Mouse (Mus musculus): ENCODE data around the gene Fcho2.

Fcho2 gene

DNA sequence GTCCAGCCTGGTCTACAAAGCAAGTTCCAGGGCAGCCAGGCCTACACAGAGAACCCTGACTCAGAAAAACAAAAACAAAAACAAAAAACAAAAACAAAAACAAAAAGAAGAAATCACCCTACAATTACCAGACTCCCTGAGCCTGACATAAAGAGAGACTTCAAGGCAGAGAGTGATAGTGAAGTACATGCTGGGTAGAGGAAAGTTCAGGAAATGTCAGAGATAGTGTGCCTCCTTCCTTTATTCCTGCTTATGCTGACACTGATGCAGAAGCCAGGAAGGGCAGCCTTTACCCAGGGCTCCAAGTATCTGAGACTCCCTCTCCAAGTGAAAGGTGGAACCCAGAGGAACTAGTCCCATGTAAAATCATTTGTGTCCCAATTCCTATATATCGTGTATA is 10.8 kb downstream of the Fcho2 start:
- no peak for DNase-seq

DNA sequence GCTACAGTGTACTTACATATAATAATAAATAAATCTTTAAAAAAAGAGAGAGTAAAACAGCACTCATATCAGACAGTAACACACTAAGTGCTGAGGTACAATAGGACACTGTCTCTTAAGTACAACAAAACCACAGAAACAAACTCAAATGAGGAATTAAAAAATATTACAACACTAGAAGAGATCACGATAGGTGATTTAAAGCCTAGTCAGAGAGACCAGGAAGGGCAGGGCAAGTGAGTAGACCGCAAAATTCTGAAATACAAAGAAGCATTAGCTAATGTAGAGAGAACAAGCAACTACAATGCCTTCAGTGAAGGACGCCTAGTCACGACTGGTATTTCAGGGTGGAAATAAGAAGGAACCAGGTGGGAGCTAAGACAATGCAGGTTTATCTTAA is 11.6 kb downstream of the Fcho2 start:
- DNase-seq: no peak

DNA sequence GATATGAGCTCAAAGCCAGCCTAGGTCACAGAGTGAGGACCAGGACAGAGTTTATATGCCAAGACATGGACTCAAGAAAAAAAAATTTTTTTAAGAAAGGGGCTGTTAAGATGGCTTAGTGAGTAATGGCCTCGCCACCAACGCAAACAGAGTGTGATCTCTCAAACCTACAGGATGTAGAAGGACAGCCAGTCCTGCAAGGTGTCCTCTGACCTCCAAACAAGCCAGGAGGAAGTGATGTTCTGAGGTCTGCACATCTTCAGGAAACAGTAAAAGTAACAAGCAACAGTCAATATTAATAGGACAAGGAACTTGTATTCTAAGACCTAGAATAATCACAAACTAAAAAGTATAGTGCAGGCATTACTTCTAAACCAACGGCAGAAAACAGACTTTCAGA is 12.3 kb downstream of the Fcho2 start:
- DNase-seq: no peak

DNA sequence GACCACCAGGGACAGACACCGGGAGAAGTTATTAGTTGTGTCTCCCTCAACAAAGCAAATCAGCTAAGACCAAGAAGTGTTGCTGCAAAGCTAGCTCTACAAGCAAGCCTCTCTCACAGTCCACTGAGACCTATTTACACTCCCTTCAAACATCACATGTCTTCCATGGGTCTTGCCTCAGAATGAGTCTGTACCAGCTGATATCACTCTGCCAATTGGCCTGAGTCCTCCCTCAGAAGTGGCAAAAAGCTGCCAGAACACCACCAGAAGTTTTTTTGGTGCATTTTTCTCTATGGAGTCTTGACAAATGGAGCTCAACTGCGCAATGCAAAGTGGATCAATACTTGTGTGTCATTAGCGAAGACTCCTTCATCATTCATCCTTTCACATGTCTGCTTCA is 19.7 kb downstream of the Fcho2 start:
- no peak for DNase-seq

DNA sequence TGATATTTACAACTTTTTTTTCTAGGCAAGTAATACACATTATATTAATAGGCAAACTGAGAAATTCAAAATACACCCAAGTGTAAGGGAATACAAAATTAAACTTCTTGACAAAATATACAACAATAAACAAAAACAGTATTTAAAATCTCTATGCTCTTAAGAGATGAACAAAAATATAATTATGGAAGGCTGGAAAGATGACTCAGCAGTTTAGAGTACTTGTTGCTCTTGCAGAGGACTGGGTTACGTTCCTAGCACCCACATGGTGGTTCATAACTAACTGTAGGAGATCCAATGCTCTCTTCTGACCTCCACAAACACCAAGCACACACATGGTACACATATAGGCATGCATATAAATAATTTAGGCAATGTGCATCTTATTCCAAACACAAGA is 22.4 kb downstream of the Fcho2 start:
- DNase-seq: no peak

DNA sequence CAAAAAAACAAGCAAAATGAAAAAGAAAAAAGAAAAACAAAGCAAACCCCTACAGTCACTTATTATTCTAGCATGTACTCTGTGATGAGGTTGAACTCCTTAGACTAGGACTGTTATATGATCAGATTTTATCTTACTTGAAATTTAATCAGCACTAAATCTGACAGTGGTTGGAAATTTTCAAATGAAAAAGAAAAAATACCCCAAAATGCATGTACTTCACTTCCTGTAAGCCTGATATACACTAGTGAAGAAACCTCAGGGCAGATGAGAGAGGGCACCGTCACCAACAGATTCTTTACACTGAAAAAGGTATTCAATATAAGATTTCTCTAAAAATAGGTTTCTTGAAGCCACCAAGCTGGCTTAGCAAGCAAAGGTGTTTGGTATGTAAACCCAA is 23.6 kb downstream of the Fcho2 start:
- no peak for DNase-seq

DNA sequence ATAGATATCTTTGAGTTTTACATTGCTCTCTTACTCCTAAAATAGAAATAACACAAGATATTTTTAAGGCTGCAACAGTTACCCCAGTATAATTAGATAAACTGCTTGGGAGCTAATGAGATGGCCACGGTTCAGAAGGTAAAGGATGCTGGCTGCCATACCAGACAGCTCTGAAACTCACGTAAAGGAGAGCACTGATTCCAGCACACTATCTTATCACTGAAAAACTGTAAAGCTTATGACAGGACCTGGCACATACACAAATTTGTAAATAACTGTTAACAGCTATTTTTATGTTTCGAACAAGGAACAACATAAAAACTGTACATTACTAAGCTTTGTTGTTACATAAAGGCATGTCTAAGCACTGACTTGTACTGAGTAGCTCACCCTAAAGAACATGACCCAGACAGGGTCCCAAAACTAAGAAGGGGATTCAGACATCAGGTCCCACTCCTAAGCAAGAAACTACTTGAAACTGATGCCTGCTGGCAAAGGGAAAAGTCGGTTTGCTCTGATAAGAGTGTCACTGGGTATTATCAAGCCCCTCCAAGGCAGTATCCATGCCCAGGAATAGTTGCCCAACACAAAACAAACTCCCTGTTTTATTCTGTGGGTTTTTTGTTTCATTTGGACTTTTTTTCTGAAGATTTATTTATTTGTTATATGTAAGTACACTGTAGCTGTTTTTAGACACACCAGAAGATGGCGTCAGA is 28.1 kb downstream of the Fcho2 start:
- no peak for DNase-seq

DNA sequence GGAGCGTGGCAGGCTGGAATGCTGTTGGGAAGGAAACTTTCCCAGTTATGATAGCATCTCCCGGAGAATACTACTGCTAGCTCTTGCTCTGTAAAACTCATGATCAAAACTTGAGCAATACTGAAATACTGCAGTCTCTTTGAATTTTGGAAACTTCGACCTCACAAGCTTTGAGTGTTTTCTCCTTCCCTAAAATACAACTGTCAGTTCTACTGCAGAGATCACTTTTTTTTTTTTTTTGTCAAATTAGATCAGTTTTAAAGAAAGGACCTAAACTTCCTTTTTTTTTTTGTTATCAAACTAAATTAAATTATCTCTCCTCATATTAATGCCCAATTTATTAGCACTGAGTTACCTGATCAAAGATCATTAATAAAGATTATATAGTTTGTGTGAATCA is 37.3 kb downstream of the Fcho2 start:
- DNase-seq: no peak

DNA sequence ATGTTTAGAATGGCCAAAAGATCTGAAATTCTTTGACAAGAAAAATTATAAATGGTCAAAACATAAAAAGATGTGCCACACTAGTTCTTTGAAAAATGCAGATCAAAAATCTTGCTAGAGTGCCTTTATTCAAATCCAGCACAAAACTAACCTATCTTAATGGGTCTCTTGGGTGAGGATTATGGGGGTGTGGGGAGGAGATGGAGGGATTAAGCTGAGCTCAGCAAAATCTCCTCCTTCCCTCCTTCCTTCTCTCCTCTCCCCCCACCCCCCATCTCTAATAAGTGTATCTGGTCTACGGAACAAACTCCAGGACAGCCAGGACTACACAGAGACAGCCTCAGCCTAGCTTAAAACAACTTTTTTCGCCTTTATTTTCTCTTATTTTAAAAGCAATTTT is 43.8 kb downstream of the Fcho2 start:
- no peak for DNase-seq

DNA sequence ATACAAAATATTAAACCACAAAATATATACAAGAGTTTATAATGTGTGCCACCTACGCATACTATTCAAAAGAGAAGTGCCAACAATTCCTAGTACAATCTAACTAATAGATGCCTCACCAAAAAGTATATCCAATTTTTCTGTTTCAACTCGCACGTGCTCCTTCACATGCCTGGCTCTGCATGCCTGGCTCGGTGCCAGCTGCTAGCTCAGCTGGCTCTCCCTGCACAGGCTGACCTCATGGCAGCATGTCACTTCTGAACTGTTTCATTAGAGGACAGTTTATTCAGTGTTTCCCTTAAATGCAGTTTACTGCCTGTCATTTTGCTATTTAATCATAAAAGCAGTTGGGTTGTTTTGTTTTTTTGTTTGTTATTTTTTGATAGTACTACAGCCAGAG is 46.9 kb downstream of the Fcho2 start:
- no peak for DNase-seq

DNA sequence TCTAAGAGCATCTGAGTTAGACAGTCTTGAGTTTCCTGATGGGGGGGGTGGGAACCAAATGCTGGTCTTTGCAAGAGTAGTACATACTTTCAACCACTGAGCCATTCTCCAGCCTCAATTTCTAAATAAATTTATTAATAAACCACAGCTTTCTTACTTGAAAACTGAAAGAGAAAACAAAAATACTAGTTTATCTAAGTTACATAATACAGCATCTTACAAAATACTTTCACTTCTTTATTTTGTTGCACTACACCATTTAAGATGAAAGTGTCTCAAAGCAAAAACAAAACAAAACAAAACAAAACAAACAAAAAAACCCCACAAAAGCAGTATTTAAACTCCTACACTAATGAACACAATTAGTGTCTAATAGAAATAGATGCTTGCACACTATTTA is 53.5 kb downstream of the Fcho2 start:
- no peak for DNase-seq

DNA sequence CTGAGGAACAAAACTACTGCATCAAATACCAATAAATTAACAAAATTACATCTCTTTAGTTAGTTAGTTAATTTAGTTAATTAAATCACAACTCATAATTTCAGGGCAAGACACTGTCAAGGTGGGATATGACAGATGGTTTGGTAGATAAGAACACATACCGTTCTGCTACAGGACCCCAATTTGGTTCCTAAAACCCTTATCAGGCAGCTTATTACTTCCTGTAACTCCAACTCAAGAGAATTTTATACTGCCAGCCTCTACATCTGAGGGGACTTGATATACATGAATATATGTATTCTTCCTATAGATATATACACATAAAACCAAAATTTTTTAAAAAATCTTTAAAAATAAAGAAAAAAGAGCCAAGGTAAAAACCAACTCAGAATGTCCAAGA is 59.4 kb downstream of the Fcho2 start:
- DNase-seq: no peak

DNA sequence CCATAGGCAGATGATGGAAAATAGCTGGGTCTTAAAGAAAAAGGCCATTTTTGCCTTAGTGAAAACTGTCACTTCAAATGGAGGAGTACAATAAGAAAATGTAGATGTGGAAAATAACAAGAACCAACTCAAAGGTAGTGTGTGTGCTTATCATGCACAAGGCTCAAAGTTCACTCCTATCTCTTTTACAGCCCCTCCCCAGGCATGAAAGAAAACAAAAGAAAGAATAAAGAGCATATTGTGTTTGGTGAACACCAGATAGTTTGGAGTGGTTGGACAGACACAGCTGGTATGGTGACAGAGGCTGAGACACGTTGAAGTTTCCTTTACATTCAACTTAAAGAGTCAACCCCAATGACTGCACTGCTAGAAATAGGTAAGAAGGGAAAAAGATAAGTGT is 70.6 kb downstream of the Fcho2 start:
- no peak for DNase-seq

DNA sequence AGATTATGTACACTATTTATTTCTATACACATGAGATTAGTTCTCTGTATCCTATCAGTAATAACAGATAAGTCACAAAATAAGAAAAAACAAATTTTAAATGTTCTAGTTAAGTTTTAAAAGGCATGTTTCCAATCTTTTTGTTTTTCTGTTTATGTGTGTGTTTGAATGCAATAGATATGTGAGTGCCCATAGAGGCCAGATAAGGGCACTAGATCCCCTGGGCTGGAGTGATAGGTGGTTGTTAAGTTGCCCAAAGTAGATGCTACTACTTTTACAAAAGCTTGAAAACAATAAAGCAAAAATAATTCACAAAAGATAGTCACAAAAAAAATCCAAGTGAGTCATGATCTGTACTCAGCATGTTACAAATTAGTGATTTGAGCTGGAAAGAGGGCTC is 71.4 kb downstream of the Fcho2 start:
- DNase-seq: no peak

DNA sequence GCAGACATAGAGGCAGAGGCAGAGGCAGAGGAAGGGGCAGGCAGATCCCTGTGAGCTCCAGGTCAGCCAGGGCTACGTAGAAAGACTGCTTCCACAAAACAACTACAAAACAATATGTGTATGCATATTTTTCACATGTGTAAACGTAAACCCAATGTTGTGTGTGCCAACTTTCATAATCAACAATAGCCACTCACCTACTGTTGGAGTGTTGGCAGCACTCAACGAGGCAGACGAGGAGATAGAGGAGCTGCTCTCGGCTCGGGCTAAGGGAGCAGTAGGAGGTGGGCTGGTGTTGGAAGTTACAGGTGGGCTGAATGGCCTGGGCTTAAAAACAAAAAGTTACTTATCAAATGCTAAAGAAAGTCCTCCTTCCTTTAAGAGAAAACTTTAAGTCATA is 72.0 kb downstream of the Fcho2 start:
- DNase-seq: no peak

DNA sequence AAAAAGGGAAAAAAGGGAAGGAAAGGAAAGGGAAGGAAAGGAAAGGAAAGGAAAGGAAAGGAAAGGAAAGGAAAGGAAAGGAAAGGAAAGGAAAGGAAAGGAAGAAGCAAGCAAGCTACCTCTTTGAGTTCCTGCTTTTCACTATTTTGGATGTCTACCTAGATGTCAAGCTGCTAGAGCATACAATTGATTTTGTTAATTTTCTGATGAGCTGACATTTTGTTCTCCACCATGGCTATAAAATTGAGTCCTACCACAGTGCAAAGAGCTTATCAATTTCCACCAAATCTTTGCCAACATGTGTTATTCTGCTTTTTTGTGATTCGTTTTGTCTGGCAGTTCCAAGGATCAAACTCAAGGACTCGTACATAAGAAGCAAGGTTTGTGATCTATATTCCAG is 77.0 kb downstream of the Fcho2 start:
- no peak for DNase-seq

DNA sequence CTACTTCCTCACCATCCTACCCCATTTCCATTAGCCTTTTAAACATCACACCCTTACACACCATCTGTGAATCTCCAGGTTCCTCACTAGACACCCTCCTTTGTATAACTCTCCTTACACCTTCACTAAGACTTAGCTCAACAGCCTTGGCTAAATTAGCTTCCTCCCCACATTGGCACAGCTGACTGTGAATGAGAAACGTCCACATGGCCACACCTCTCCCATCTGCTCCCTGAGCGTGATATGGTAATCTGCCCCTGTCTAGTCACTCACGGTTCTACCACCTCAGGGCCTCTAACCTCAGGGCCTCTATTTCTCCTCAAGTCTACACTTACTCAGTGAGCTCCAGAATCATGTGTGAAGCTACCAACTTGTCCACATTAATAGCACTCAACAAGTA is 82.0 kb downstream of the Fcho2 start:
- DNase-seq: no peak

DNA sequence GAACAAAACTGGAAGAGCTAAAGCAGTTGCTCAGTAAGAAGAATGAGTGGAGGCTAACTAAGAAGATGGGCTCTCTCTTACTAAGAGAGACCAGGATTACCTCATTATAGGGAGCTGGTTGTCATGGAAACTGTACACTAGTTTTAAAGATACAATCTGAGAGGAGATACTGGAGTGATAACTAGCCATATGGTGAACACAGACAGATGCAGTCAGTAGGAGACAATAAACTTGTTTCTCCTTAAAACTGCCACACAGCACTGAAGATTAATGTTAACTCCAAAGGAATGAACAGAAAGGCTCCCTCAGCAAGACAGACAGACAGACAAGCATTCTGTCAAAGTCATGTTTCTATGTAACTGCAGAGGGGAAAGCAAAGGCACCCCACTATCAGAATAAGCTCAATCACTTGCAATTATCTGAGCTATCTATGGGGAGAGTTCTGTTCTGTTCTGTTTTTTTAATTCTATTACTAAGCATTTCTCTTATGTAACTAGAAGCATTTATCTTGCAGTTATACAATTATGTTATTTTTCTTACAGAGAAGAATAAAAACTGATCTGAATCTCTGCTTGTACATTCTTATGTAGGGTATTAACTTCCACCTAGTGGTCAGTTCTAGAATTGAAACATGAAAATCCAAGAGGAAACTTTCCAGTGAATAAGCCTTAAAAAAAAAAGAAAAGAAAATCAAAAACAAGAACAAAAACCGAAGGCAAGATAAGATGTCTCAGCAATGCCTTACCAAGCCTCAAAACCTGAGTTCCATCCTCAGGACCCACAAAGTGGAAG is 85.8 kb downstream of the Fcho2 start:
- DNase-seq: no peak

DNA sequence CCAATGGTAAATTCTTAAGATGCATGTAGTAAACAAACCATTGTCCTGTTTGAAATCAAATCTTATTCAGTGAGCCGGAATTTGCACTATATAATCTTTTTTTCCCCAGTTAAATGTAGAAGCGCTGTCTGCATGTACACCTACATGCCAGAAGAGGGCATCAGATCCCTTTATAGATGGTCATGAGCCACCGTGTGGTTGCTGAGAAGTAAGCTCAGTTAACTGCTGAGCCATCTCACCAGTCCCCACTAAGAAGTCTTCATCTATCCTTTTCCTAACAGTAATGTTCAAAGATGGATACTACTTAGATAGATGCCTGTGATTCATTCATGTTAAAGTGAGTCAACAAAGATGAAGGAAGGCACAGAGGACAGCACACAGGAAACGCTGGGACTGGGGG is 88.8 kb downstream of the Fcho2 start:
- DNase-seq: no peak

DNA sequence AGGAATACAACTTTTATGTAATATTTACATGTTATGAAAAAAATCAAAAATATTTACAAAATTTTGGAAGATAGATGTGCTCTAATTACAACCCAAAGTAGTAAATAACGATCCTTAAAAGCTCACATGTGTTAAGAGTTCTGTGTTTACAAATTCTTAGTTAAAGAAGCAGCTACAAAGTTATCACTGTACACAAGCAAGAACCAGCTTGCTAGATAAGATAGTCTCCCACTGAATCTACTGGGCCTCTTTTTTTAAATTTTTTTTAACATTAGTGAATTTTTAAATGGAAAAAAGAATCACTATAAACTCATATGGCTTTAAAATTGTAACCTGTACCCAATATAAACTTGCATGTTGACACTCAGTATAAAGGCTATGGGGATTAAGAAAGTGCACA is 91.8 kb downstream of the Fcho2 start:
- DNase-seq: no peak

DNA sequence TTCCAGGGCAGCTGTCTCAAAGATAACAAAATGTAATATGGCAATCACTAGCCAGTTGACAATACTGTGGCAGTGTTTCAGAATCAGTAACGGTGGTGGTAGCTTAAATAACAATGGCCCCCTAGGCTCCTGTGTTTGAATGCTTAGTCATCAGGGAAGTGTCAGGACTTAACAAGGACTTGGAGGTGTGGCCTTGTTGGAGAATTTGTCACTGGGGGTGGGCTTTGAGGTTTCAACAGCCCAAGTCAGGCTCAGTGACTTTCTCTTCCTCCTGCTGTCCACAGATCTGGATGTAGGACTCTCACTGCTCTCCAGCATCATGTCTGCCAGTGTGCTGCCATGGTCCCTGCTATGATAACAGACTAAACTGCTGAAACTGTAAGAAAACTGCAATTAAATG is 93.0 kb downstream of the Fcho2 start:
- no peak for DNase-seq

DNA sequence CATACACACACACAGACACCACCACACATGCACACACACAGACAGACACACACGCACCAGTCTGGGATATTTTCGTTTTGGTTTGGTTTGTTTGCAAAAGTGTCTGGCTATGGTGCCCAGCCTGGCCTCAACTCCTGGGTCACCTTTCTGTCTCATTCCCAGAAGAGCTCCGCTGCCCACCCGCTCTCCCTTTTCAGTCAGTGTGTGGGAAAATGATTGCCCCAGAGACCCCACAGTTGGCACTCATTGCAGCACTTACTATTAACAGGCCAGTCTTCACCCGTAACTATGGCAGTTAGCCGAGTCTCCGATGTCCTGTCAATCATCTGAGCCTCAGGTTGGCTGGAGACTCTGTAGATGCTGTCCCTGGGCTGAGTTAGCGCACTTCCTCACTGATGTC is 99.1 kb downstream of the Fcho2 start:
- DNase-seq: no peak

DNA sequence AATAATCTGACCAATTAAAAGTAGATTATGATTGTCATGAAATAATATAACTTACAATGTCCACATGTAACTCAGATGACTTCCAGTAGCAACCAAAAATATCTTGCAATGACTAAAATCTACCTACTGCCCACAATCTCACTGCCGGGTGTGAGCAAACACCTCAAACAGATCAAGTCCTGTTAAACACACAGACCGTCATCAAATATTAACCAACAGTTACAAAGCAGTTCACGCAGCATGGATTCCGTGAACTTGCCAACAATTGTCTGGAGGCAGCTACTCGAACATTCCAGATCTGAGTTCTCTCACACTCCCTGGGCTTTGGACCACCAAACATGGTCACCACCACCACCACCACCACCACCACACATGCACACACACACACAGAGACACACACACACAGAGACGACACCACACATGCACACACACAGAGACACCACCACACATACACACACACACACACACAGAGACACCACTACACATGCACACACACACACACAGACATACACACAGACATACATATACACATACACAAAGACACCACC is 99.7 kb downstream of the Fcho2 start:
- DNase-seq: no peak

DNA sequence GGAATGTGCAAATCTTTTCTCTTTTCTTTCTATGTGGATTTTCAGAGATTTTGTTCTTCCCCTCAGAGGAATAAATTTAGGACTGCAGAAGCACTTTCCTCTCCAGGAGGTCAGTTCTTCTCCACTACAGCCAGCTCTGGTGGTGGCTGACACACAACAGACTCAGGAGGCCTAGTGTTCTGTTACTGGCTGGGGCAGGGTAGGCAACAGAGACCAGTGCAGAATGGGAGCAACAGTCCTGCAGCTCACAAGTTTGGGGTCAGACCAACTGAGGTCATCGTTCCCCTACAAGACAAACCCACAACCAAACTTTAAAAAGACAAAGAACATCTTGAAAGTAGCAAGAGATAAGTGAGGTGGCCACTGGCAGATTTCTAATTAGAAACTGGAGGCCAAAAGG is 104.6 kb downstream of the Fcho2 start:
- no peak for DNase-seq

DNA sequence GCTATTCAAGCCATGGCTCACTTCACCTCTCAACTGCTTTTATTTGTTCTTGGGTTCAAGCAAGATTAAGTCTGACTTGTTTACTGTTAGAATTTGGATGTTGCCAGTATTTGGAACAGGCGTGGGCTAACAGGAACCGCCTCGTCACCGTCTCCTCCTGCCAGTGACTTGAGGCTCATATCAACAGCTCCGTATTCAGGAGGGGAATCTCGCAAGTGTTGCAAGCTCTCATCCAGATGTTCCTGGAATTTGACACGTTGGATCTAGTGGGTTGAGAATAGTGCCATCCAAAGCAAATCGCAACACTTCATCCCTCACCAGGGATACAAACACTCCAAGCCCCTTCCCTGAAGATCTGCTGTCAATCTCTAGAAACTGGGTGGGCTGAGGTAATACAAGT is 105.0 kb downstream of the Fcho2 start:
- DNase-seq: no peak
